Mouse (Mus musculus): Measurements from ENCODE around the gene Phxr2.

Phxr2 gene

GRCm38 (mm10) chr10:99095114-99095513 is 31.0 kb downstream of the Phxr2 start:
- no peak for DNase-seq (ENCODE audit: low read depth, low spot score)

GRCm38 (mm10) chr10:99093364-99093763 is 32.8 kb downstream of the Phxr2 start:
- no peak for DNase-seq (ENCODE audit: low read depth, low spot score)

- DNase-seq (ENCODE audit: low read depth, low spot score), result no peak
Observed at GRCm38 (mm10) chr10:99089906-99090305, 36.2 kb downstream of the Phxr2 start.

- no peak for DNase-seq (ENCODE audit: low read depth, low spot score)
Observed at GRCm38 (mm10) chr10:99086029-99086428, 40.1 kb downstream of the Phxr2 start.

GRCm38 (mm10) chr10:99085240-99085587 is 40.9 kb downstream of the Phxr2 start:
- no peak for DNase-seq (ENCODE audit: low read depth, low spot score)

- peak; percentile 55 for DNase-seq (ENCODE audit: low read depth, low spot score)
Observed at GRCm38 (mm10) chr10:99084397-99085239, 41.5 kb downstream of the Phxr2 start.

- DNase-seq (ENCODE audit: low read depth, low spot score), result no peak
Observed at GRCm38 (mm10) chr10:99083431-99084003, 42.6 kb downstream of the Phxr2 start.

GRCm38 (mm10) chr10:99081569-99081990 is 44.5 kb downstream of the Phxr2 start:
- DNase-seq (ENCODE audit: low read depth, low spot score), result no peak

- DNase-seq (ENCODE audit: low read depth, low spot score), result no peak
Observed at GRCm38 (mm10) chr10:99078621-99079020, 47.5 kb downstream of the Phxr2 start.

GRCm38 (mm10) chr10:99076113-99076895 is 49.8 kb downstream of the Phxr2 start:
- no peak for DNase-seq (ENCODE audit: low read depth, low spot score)

All from WW6 (cell line).